Mouse (Mus musculus) kidney, postnatal 25 days (tissue): ENCODE results near the gene Disc1.

Source experiments
- DNase-seq, 2 experiments: peaks; one replicate each; pipeline ENCODE4 v3.0.0; 2021; ENCODE audit warnings: mixed read lengths in 2 of 2

The Disc1 gene

GRCm38 (mm10) chr8:125272089-125272866 is 218.3 kb downstream of the Disc1 start:
- DNase-seq: no peak

GRCm38 (mm10) chr8:125277071-125277682 is 223.2 kb downstream of the Disc1 start:
- no peak for DNase-seq

- DNase-seq: no peak
These were observed 225.2 kb downstream of the Disc1 start for GRCm38 (mm10) chr8:125279156-125279555.

- no peak for DNase-seq
These were observed 225.9 kb downstream of the Disc1 start for GRCm38 (mm10) chr8:125279892-125280291.

- DNase-seq: no peak
These were observed 228.5 kb downstream of the Disc1 start for GRCm38 (mm10) chr8:125282531-125282930.

GRCm38 (mm10) chr8:125283542-125283941 is 229.5 kb downstream of the Disc1 start:
- DNase-seq: no peak

GRCm38 (mm10) chr8:125284875-125285274 is 230.9 kb downstream of the Disc1 start:
- no peak for DNase-seq

- DNase-seq: no peak
These were observed 231.4 kb downstream of the Disc1 start for GRCm38 (mm10) chr8:125285391-125285790.

- peak; percentile 61 to 64 for DNase-seq
These were observed 232.1 kb downstream of the Disc1 start for GRCm38 (mm10) chr8:125285966-125286681.

- no peak for DNase-seq
These were observed 233.3 kb downstream of the Disc1 start for GRCm38 (mm10) chr8:125287311-125287710.

- no peak for DNase-seq
These were observed 233.9 kb downstream of the Disc1 start for GRCm38 (mm10) chr8:125287841-125288341.

- peak; percentile 50 to 70 for DNase-seq
These were observed 237.5 kb downstream of the Disc1 start for GRCm38 (mm10) chr8:125291506-125291905.

GRCm38 (mm10) chr8:125291932-125292717 is 238.1 kb downstream of the Disc1 start:
- DNase-seq: peak in 1 of 2 experiments; percentile 13

- DNase-seq: peak; percentile 46 to 71
These were observed 239.1 kb downstream of the Disc1 start for GRCm38 (mm10) chr8:125292933-125293591.

- peak in 1 of 2 experiments; percentile 9 for DNase-seq
These were observed 245.3 kb downstream of the Disc1 start for GRCm38 (mm10) chr8:125299248-125299647.

GRCm38 (mm10) chr8:125301931-125302361 is 248.0 kb downstream of the Disc1 start:
- DNase-seq: no peak

GRCm38 (mm10) chr8:125306665-125307064 is 252.7 kb downstream of the Disc1 start:
- DNase-seq: no peak

- DNase-seq: no peak
These were observed 256.0 kb downstream of the Disc1 start for GRCm38 (mm10) chr8:125309985-125310384.
